Mouse (Mus musculus) small intestine, adult 2 months (tissue): ENCODE results near the gene Lsm2.

Experiments
- CTCF ChIP-seq: fragments of 200-500 bp; IDR thresholded peaks from 2 replicates; pipeline ENCODE4 v1.5.1; 2012; ENCODE audit warnings: low read depth, mild to moderate bottlenecking, control low read depth, inconsistent platforms, low read length, moderate library complexity, mixed read lengths; ENCODE audit not compliant: insufficient replicate concordance, insufficient read length; ENCODE audit errors: extremely low read depth
- POLR2A ChIP-seq: fragments of 200-500 bp; IDR thresholded peaks from 2 replicates; pipeline ENCODE4 v1.6.1; 2012; ENCODE audit warnings: low read depth, mild to moderate bottlenecking, control low read depth, inconsistent platforms, low read length, moderate library complexity

- TF ChIP-seq POLR2A = no peak
- no peak for TF ChIP-seq CTCF
Observed at GRCm38 (mm10) chr17:34996411-34997141, 14.9 kb downstream of the Lsm2 start.
